Mouse (Mus musculus): ENCODE measurements around the gene Mfsd11.

DNA sequence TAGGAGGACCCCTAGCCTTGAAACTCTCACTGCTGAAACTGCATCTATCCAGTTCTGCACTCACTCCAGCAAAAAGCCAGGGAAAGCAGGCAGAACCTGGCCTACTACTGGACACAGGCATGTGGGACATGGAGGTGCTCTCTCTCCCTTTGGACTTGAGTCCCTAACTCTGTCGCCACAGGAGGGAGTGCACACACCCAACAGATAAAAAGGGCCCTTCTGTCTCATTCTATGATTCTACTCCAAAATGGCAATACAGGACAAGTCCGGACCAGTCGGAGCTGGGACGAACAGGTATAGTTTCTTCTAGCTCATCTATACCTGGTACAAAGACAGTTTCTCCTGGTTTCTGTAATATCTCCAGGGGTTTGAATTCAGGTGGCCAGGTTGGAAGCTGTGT lies 11.5 kb upstream of the Mfsd11 start:
- TF ChIP-seq CTCF (IDR thresholded peaks at IDR 0.05; ENCODE audit: extremely low read depth, insufficient read depth, low read length): no peak
- no peak for TF ChIP-seq POLR2A (IDR thresholded peaks at IDR 0.05; ENCODE audit: extremely low read depth, insufficient read depth, low read length)

All from cortical plate, adult 2 months (tissue).